Mouse (Mus musculus) spleen, postnatal 36 days (tissue): ENCODE measurements at regions not wholly inside any gene's neighbourhood (a gene's known extent, or its start where the extent isn't known, plus 50 kb on each side); places are given as distances from the start of the nearest gene placed in this dataset.

ENCODE experiments used
- DNase-seq, 2 experiments: peaks; one replicate each; pipeline ENCODE4 v3.0.0; 2022; ENCODE audit warnings: low spot score in 2 of 2, mixed read lengths in 1 of 2

DNA sequence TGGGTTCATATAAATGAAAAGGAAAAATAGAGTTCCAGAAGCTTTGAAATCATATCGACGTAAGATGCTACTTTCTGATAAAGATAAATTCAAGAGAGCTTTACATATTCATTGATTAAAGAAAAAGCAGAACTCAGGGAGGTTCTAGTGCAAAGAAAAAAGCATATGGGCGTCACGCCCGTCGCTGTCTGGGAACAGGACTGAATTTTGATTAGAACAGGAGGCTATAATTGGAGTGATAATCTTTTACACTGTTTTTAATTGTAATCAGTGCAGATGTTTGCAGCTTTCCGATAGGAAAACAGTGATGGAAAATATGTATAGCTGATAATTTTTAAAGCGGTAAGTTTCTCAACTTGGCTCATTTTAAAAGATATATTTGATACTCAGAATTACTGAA lies 428.2 kb upstream of the Ccnh start:
- DNase-seq = no peak

DNA sequence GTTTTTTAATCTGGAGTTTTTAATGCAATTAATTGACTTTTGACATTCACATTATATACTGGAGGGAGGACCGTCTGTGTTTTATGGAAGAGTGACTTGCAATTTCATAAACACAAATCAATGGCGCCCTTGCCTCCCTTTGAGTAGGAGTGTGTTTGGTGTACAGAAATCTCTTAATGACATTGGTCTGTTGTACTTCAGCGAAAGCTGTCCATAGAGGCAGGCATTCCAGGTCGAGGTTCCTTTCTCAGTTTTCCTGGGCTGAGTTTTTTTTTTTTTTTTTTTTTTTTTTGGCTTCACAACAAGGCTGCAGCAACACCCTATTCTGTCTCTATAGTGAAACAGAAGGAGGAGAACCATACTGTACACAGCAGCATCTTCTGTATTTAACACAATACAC lies 427.4 kb upstream of the Ccnh start:
- DNase-seq = no peak

DNA sequence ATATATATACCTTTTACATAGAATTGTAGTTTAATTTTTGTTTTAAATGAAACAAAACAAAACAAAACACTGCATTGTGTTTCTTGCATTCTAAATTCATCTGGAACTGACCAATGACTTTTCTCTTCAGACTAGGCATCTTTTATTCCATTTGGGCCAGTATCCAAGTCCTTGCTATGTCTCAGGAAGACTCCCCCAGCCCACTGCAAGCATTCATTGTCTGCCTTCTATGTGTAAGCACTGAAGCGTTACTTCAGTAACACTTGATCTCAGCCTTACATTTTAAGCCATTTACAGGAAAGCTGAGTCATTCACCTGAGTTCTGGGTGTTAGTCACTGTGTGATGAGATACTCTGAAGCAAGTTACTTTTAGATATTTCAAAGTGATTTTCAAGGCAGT lies 425.3 kb upstream of the Ccnh start:
- no peak for DNase-seq

DNA sequence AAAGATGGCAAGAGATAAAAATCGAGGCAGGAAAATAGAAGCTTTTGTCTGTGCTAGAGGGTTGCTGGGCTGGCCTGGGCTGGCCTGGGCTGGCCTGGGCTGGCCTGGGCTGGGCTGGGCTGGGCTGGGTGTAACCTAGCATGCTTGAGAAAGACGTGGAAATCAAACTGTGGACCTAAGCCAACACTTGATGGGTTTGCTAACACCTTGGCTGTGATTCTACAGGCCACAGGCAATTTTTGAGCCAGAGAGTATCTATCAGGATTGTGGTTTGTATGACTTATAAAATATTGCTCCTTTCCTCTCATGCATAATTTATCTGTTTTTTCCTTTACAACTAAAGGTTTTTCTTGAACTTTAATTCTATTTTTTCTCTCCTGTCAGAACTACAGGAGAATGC lies 417.3 kb upstream of the Ccnh start:
- no peak for DNase-seq

DNA sequence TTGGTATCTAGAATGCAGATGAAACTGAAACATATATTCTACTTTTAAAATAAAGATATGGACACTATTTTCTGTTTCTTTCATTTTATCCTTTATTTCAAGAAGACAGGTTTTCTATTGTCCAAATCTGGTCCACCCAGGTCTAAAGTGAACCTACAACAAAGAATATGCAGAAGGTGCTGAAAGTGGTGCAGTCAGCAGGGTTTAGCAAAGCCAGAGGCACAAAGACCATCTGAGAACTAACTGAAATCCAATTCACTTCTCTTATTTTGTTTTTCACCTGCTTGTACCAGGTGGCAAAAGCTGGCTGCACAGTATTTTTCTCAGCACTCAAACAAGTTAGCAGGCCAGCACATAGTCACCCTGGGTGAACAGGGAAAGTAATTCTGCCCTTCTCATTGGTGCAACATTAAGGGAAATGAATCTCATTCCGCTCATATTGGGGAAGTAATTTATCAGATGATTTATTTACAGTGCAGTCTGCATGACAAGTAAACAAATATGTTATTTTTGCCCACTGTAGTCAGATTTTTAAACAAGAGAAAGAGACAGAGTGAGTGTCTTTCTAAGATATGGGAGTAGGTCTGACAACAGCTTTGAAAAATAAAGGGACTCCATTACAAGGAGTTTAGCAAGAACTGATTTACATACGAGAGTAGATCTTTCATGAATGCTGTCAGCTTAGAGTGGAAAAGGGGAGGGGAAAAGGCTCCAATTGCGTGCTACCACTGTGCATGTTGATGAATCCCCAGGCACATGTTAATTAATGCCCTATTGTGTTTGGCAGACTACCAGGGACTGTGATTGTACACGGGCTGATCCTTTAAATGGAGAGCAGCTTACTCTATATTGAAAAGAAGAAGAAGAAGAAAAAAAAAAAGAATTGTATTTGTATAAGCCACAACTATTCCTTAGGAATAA lies 405.9 kb upstream of the Ccnh start:
- no peak for DNase-seq

DNA sequence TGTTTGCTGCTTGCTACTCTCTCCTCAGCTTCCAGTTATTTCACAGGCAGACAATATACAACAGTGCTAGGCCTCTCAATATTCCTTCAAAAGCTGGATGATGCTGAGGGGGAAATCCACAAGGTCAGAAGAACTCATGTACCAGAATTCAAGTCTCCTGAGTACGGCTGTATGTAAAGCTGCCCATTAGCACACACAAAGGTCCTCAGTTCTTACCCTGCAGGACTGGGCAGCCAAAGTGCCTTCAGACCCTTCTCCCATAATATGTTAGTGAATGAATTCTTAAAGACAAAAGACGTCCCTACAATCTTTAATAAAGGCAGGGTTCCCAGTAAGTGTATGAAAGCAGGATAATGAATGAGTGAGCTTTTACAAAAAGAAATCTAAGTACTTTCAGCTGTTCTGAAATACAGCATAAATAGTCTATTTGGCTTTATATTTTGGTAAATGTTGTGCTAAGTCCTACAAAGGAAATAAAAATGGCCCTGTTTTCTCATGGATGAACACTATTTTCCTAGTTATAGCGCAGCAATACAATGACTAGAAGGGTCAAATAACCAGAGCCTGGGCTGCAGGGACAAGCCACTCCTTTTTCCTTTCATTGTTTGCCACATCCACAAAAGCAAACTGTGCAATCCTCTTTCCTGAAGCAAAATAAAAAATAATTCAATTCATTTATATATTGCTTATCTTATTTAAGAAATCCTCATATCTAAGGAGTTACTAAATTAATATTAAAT lies 384.8 kb upstream of the Ccnh start:
- no peak for DNase-seq

DNA sequence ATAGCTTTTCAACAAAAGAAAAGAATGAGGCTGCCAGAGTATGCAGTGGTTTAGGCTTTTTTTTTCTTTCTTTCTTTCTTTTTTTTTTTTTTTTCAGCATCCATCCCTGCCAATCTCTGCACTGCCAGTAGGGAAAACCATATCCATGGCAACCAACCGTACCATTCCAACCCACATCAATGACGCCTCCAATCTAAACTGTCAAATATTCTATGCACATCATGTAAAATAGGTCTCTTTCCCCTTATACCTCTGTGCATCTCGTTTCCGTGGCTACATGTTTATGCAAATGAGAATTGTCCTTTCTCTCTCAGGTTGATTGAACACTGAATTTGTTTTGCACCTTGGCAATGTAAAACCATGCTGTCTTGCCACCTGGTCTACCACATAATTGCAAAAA lies 384.0 kb upstream of the Ccnh start:
- no peak for DNase-seq

DNA sequence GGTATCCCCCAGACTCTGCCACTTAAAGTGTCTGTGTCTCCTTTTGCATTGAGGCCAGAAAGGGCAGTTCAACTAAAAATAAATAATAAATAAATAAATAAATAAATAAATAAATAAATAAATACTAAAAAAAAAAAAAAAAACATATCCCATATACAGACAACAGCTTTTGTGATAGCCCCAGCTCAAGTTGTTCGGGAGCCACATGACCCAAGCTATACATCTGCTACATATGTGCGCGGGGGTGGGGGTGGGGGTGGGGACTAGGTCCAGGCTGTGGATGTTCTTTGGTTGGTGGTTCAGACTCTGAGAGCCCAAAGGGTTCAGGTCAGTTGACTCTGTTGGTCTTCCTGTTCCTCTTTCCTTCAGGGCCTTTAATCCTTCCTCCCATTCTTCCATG lies 379.6 kb upstream of the Ccnh start:
- no peak for DNase-seq
